Mouse (Mus musculus) heart, embryonic 12.5 days (tissue): Measurements from ENCODE around the gene Rbmxl1. TPM values are rescaled to one million over a fixed set of nuclear protein-coding genes. Genes with fewer than 3 reads are reported as not detected.
"Not testable (repeated sequence)": the region's sequence is repeated elsewhere in the genome, so short reads cannot be mapped to it uniquely, and the experiment has no call there.

ENCODE experiments used
- ATAC-seq: fragments of 200-750 bp; cut with Nextera tagmentation; 2 replicates; pipeline ENCODE4 v1.8.0; 2017; ENCODE audit warnings: moderate TSS enrichment, moderate library complexity; ENCODE audit not compliant: insufficient number of reproducible peaks, low FRiP score
- H3K27ac ChIP-seq: fragments of 300-500 bp; sonication (generic); 2 replicates; pipeline ENCODE4 v1.5.1; 2016; ENCODE audit warnings: mild to moderate bottlenecking, moderate library complexity; ENCODE audit not compliant: poor library complexity, severe bottlenecking
- H3K27me3 ChIP-seq: fragments of 300-500 bp; sonication (generic); replicated peaks from 2 replicates; pipeline ENCODE4 v1.6.1; 2016; ENCODE audit warnings: mild to moderate bottlenecking, moderate library complexity
- H3K36me3 ChIP-seq: fragments of 300-500 bp; sonication (generic); 2 replicates; pipeline ENCODE4 v1.6.1; 2016; ENCODE audit warnings: mild to moderate bottlenecking, moderate library complexity
- H3K4me1 ChIP-seq: fragments of 300-500 bp; sonication (generic); replicated peaks from 2 replicates; pipeline ENCODE4 v1.6.1; 2016; ENCODE audit warnings: mild to moderate bottlenecking
- H3K4me2 ChIP-seq: fragments of 300-500 bp; sonication (generic); 2 replicates; pipeline ENCODE4 v1.6.1; 2016; ENCODE audit warnings: mild to moderate bottlenecking, moderate library complexity
- H3K4me3 ChIP-seq: fragments of 300-500 bp; sonication (generic); 2 replicates; pipeline ENCODE4 v1.5.1; 2016; ENCODE audit warnings: mild to moderate bottlenecking
- H3K9ac ChIP-seq: fragments of 300-500 bp; sonication (generic); 2 replicates; pipeline ENCODE4 v1.6.1; 2016; ENCODE audit warnings: mild to moderate bottlenecking, moderate library complexity
- H3K9me3 ChIP-seq: fragments of 300-500 bp; sonication (generic); replicated peaks from 2 replicates; pipeline ENCODE4 v1.6.1; 2016; ENCODE audit warnings: mild to moderate bottlenecking, moderate library complexity
- WGBS: fragments of 180-500 bp; shearing (Covaris S2); methylation state at CpG from one replicate; pipeline ENCODE4 v1.1.7; 2016; 5-methylcytosine and 5-hydroxymethylcytosine counted together
- polyA plus RNA-seq: library from polyadenylated mRNA; unstranded; fragments of >200 nt; fragmentation: Nextera tagmentation; extraction: Ambion mirVana; gene quantifications from 2 replicates; pipeline ENCODE4 v1.2.1, GENCODE M21; 2016

Rbmxl1 gene
- polyA plus RNA-seq, 1 experiment from 2014 or later, result 164 TPM

- peaks cover 46% of the 10 kb centered on the region for H3K36me3 ChIP-seq
- no peak overlapping the region for H3K4me2 ChIP-seq
- no peaks in the 10 kb centered on the region for H3K9me3 ChIP-seq
- H3K9ac ChIP-seq, result no peak overlapping the region
- H3K27ac ChIP-seq, result no peak overlapping the region
- no peaks in the 10 kb centered on the region for H3K4me1 ChIP-seq
- no peaks in the 10 kb centered on the region for H3K27me3 ChIP-seq
- no peak for ATAC-seq
- WGBS, result 86% methylated on average over 6 of the region's 6 CpGs
- H3K4me3 ChIP-seq, result no peak overlapping the region
Measured at GRCm38 (mm10) chr8:78533981-78534380, 25.3 kb upstream of the Rbmxl1 start.

- Histone ChIP-seq H3K36me3 (peaks cover 25% of the 10 kb centered on the region), H3K27me3 (no peaks in the 10 kb centered on the region), H3K4me2 (no peak overlapping the region), H3K27ac (no peak overlapping the region), H3K9ac (no peak overlapping the region), H3K4me1 (peaks cover 6% of the 10 kb centered on the region; the same call in 1 of the 2 replicates), H3K4me3 (no peak overlapping the region), H3K9me3 (no peaks in the 10 kb centered on the region)
- ATAC-seq, result no peak
- WGBS, result 84% methylated on average over 3 of the region's 3 CpGs
Measured at GRCm38 (mm10) chr8:78515132-78515531, 6.4 kb upstream of the Rbmxl1 start.

DNA sequence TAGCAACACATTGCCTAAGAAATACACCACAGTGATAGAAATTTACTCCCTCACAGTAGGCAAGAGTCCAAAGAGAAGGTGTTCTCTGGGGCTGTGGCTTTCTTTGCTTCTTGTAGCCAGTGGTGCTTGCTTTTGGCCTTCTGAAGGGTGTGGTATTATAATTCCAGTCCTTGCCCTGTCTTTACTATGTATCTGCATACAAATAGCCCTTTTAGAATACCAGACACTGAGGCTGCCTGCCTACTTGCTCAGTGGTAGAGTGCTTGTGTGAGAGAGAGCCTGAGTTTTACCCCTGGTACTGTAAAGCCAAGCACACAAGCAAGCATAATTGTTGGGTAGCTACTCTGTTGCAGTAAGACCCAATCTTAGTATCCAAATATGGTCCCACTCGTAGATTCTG, 6.0 kb upstream of the Rbmxl1 start:
- Histone ChIP-seq H3K4me2 (no peak overlapping the region), H3K36me3 (peaks cover 25% of the 10 kb centered on the region), H3K27me3 (no peaks in the 10 kb centered on the region), H3K4me3 (no peak overlapping the region), H3K4me1 (peaks cover 6% of the 10 kb centered on the region; the same call in 1 of the 2 replicates), H3K9ac (no peak overlapping the region), H3K27ac (no peak overlapping the region), H3K9me3 (no peaks in the 10 kb centered on the region)
- WGBS, result 89% methylated on average over 1 of the region's 1 CpGs
- ATAC-seq, result no peak

DNA sequence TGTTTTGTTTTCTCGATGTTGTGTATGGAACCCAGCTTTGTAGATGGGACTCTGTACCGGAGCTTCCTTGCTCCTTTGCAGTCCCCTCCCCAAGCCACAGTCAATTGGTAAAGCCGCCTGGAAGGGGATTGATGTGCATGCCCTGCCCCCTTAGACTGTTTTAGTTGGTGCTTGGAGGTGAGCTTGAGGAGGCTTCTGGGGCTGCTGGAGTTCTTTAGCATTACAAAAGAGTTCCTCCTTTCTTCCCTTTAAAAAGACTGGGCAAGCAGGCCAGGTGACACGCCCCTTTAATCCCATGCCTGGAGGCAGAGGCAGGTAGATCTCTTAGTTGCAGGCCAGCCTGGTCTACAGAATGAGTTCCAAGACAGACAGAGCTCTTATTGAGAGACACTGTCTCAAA, 4.4 kb upstream of the Rbmxl1 start:
- Histone ChIP-seq H3K27ac (no peak overlapping the region), H3K4me3 (no peak overlapping the region), H3K9ac (no peak overlapping the region), H3K4me1 (peaks cover 6% of the 10 kb centered on the region; the same call in 1 of the 2 replicates), H3K27me3 (no peaks in the 10 kb centered on the region), H3K36me3 (peaks cover 25% of the 10 kb centered on the region), H3K4me2 (no peak overlapping the region), H3K9me3 (no peaks in the 10 kb centered on the region)
- 91% methylated on average over 4 of the region's 4 CpGs for WGBS
- ATAC-seq, result no peak

GRCm38 (mm10) chr8:78510926-78511325, 2.2 kb upstream of the Rbmxl1 start:
- Histone ChIP-seq H3K4me3 (no peak overlapping the region), H3K27me3 (no peaks in the 10 kb centered on the region), H3K4me1 (peaks cover 10% of the 10 kb centered on the region), H3K27ac (no peak overlapping the region), H3K4me2 (no peak overlapping the region), H3K9me3 (no peaks in the 10 kb centered on the region), H3K36me3 (peaks cover 17% of the 10 kb centered on the region), H3K9ac (no peak overlapping the region; the same call in 1 of the 2 replicates)
- ATAC-seq, result no peak
- 53% methylated on average over 3 of the region's 3 CpGs for WGBS

DNA sequence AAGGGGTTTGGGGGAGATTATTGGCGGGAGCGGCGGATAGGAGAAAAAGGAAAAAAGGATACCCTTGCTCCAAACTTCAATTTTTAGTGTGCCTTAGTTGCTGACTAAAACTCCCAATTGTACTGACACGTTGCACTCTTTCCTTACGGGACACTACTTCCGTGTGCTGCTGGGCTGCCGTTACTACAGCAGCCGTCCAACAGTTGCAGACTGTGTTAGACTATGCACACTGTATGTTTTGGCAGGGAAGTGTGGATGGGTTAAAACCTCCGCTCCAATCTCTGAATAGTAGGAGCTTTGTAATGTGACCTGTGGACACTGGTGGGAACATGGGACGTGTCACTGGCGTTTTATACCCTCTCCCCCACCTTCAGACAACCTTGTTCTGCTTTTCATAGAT, 1.4 kb upstream of the Rbmxl1 start:
- WGBS, result 0% methylated on average over 11 of the region's 11 CpGs
- no peaks in the 10 kb centered on the region for H3K9me3 ChIP-seq
- H3K27me3 ChIP-seq, result no peaks in the 10 kb centered on the region
- peak overlapping the region; percentile 86 for H3K4me3 ChIP-seq
- H3K9ac ChIP-seq, result peak overlapping the region; percentile 98
- H3K36me3 ChIP-seq, result peaks cover 10% of the 10 kb centered on the region
- H3K4me2 ChIP-seq, result peak overlapping the region; percentile 92
- peaks cover 10% of the 10 kb centered on the region for H3K4me1 ChIP-seq
- ATAC-seq, result no peak
- H3K27ac ChIP-seq, result peak overlapping the region; percentile 96

DNA sequence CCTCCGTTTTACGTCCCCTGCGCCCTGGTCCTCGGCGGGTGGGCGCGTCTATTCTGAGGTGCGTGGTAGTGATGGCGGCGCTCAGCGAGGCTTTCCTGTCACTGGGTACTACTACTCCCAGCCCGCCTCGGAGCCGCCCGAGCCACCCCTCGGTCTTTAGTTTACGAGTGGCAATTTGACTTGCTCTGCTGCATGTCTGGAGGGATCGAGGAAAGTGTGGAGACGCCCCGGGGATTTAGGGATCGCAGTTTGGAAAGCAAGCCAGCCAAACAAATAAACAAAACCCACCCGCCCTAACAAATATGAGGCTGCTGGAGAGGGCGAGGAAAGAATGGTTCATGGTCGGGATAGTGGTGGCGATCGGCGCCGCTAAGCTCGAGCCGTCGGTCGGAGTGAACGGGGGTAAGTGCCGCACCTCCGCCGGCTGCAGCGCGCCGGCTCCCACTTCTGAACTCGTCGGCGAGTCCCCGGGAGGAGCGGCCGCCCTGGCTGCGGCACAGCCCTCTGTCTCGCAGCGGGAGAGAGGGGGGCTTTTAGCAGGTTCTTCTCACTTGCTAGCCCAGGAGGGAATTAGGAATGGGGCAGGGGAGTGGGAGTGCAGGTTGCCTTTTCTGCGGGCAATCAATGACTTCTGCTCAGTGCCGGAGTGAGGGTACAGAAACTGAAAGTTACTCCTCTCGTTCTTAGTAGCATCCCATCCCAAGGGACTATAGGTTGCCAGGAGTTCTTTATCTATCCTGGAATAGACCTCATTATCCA, 754 bp upstream of the Rbmxl1 start, which contains the start of gene Slc10a7:
TSS of gene Slc10a7 (plus strand) at position 74 of the 759 bp plus-strand sequence.
- peaks cover 16% of the 10 kb centered on the region for H3K36me3 ChIP-seq
- peak within 1 kb of the TSS; percentile 92 for H3K4me2 ChIP-seq
- H3K9ac ChIP-seq, result peak within 1 kb of the TSS; percentile 98
- H3K27me3 ChIP-seq, result no peaks in the 10 kb centered on the region
- no peaks in the 10 kb centered on the region for H3K9me3 ChIP-seq
- WGBS, result under 1% methylated on average over 51 of the region's 51 CpGs
- H3K4me3 ChIP-seq, result peak within 1 kb of the TSS; percentile 86
- peak; percentile 93 for ATAC-seq
- peaks cover 10% of the 10 kb centered on the region for H3K4me1 ChIP-seq
- peak within 1 kb of the TSS; percentile 96 for H3K27ac ChIP-seq

DNA sequence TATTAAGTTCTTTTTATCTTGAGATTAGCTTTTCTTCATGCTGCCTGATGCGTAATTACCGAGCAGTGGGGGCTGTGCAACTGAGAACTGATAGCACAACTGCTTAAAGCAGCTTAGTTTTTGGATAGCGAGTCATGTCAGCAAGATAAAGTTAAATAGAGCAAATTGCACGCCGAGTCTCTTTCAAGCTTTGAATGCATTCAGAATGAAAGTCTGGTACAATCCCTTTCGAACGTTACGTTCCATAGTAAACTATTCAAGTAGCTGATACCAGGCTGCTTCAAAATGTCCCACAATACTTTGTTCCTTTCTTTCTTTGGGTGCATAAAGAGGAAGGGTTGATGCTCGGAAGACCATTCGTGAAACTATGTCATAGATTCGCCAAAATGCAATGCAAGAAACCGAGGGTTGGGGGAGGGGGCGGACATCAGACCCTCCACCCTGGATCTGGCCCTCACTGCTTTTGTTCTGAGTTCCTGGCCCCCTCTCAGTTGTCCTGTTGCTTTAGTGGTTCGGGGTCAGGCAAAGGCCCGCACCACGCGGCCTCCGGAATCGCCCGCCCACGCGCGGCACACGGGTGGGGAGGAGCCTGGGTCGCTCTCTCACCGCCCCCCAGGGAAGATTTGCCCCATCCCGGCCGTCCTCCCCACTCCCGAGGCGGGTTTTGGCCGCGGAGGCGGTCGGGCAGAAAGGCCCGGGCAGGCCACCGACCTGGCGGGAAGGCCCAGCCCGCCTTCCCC, 549 bp downstream of the Rbmxl1 start:
- Histone ChIP-seq H3K9me3 (no peaks in the 10 kb centered on the region), H3K36me3 (peaks cover 27% of the 10 kb centered on the region), H3K9ac (peak overlapping the region; percentile 98), H3K27ac (peak overlapping the region; percentile 96), H3K27me3 (no peaks in the 10 kb centered on the region), H3K4me3 (peak overlapping the region; percentile 86), H3K4me2 (peak overlapping the region; percentile 92), H3K4me1 (peaks cover 10% of the 10 kb centered on the region)
- under 1% methylated on average over 38 of the region's 38 CpGs for WGBS
- ATAC-seq, result peak; percentile 51; the same call in 1 of the 2 replicates

DNA sequence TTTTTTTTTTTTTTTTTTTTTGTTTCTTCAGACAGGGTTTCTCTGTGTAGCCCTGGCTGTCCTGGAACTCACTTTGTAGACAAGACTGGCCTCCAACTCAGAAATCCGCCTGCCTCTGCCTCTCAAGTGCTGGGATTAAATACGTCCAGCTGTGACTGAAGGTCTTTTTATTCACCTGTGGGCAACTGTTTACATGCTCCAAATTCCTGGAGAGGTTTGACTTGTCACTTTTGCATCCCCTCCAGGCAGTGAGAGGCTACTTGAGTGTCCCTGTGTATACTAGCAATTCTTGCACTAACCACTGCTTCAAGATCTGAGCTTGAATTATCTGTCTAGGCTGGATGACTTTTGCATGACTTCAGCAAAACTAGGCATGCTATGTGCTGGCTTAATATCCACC, 6.0 kb downstream of the Rbmxl1 start:
- no peak for ATAC-seq

GRCm38 (mm10) chr8:78496273-78496672, 12.4 kb downstream of the Rbmxl1 start:
- not testable (repeated sequence) for H3K36me3 ChIP-seq, H3K27ac ChIP-seq, H3K9ac ChIP-seq, H3K4me2 ChIP-seq, H3K4me1 ChIP-seq, ATAC-seq, H3K27me3 ChIP-seq, H3K4me3 ChIP-seq, H3K9me3 ChIP-seq
- 82% methylated on average over 3 of the region's 3 CpGs for WGBS

More for the DNA sequence above, 6.0 kb downstream of the Rbmxl1 start:
- H3K27me3 ChIP-seq, result no peaks in the 10 kb centered on the region
- H3K4me2 ChIP-seq, result no peak overlapping the region
- H3K9me3 ChIP-seq, result no peaks in the 10 kb centered on the region
- H3K9ac ChIP-seq, result no peak overlapping the region
- no peak overlapping the region for H3K27ac ChIP-seq
- H3K4me1 ChIP-seq, result peaks cover 3% of the 10 kb centered on the region
- 69% methylated on average over 2 of the region's 2 CpGs for WGBS
- H3K4me3 ChIP-seq, result no peak overlapping the region
- H3K36me3 ChIP-seq, result peaks cover 25% of the 10 kb centered on the region

- Histone ChIP-seq H3K27ac (no peak overlapping the region), H3K9ac (no peak overlapping the region), H3K9me3 (no peaks in the 10 kb centered on the region), H3K36me3 (no peaks in the 10 kb centered on the region), H3K4me3 (no peak overlapping the region), H3K4me2 (no peak overlapping the region), H3K4me1 (no peaks in the 10 kb centered on the region), H3K27me3 (no peaks in the 10 kb centered on the region)
- ATAC-seq, result no peak
- WGBS, result 44% methylated on average over 2 of the region's 2 CpGs
Measured at GRCm38 (mm10) chr8:78493031-78493430, 15.7 kb downstream of the Rbmxl1 start.
